Mouse (Mus musculus) kidney, postnatal 14 days (tissue): ENCODE measurements at regions not wholly inside any gene's neighbourhood (a gene's known extent, or its start where the extent isn't known, plus 50 kb on each side); places are given as distances from the start of the nearest gene placed in this dataset.

Experiments used
- DNase-seq: peaks from one replicate; pipeline ENCODE4 v3.0.0; 2022; ENCODE audit warnings: mixed read lengths

DNA sequence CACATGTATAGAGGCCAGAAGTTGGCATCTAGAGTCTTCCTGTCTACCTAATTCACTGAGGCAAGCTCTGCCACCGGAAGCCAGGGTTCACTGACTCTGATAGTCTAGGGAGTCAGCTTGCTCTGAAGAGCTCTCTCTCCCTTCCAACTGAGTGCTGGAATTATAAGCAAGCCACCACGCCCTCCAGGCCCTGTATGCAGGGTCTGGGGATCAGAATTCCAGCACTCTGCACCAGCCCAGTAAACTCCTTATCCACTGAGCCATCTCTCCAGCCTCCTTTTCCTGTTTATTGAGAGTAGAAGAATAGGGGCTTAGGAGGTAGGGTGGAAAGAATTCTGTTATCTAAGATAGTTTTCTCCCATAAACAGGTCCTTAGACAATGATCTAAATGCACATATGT lies 215.3 kb downstream of the Mreg start:
- DNase-seq, result no peak

DNA sequence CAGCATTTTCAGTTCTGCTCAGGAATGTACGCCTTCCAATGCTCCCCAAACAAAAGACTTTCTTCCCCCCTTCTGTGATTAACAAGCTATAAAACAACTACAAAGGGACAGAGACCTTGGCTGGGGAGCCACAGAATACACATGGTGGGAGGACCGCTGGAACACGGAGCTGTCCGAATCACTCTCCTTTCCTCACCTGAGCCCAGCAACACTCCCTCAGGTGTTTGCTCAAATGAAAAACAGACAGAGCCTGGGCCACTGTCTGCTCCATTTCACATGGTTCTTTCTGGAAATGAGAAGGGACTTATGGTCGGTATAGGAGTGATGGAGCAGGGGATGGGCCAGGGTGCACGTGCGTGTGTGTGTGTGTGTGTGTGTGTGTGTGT lies 215.9 kb downstream of the Mreg start:
- no peak for DNase-seq

DNA sequence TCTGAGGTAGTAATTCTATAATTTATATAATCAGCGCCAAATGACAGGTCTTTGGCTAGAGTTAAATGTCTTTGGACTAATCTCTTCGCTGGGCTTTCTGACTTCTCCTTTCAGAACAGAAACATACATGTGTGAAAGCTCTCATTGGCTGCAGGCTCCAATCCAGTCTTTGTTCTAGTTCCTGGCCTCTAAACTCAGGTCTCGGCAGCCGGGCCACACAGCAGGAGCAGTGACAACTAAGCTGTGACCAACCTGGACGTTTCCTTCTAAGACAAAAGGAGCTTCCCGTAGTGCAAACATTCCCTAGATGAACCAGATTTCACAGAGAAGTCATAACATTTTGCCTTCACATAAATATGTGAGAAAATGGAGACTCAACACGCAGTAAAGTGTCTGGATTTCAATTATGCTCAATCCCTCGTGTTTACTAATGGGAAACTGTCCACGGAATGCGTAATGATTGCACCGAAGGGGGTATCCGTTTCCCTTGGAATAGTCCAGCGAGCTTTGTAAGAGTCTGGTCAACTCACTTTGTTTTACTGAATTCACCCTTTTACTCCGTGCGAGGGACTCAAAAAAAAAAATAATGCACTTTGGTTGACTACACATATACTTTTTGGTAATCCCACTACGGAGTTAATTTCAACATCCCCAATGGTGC lies 216.4 kb downstream of the Mreg start:
- DNase-seq, result no peak

DNA sequence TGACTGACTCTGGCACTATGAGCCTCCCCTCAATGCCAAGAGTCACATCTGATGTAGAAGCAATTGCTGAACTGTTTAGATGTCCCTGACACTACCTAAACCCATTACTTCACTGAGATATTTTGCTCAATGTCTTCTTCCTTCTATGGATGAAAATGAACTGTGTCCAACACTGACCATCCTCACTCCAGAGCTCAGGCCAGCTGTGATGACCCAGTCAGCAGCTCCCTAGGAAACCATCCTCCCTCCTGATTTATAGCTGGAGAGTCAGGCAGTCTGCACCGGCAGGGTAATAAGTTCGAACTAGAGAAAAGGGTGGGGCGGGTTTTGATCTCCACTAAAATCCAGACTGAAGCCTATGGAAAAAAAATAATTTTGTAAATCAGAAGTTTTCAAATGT lies 221.2 kb downstream of the Mreg start:
- no peak for DNase-seq

DNA sequence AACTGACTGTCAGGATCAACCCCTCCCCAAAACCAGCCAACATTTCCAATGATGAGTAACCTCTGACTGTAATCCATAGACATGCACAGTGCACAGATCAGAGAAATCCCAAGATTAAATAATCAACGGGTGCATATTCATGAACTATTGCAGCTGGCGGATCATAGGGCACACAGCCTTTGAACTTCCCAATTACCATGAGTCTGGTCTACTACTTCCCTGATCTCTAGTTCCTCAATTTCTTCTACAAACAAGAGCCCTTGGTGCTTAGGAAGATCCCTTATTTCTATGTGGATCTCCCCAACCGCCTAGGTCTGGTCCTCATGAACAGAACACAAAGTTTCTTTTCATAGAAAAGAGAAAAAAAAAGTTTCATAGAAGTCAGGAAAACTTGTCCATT lies 224.0 kb downstream of the Mreg start:
- DNase-seq, result no peak

DNA sequence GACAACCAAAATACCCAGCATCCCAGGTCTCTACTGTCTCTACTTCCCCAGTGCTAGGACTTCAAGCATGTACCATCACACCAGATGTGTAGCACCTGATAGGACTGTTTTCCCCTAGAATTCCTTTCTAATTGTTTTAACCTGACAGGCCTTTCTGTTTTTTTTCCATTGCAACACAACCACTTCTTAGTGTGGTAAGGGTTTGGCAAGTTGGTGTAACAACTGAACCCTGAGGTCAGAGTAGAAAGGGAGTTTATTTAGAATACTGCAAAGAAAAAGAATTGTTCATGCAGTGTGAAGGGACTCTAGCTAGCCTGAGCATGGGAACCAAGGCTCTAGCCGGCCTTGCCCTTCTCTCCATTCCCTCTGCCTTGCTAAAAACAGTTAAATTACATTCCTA lies 226.1 kb downstream of the Mreg start:
- DNase-seq, result no peak

DNA sequence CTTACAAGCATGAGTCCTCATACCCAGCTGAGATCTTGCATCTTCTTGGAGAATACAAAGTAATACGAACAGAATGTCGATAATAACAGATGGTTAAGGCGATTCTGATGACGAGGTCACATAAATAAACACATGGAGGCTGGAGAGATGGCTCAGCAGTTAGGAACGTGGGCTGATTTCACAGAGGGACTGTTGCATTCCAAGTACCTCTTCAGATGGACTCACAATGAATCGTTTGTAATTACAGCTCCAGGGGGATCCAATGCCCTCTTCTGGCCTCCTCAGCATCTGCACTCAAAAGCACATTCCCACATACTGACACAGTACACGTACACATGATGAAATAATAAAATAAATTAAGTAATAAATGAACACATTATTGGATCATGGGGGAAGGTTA lies 228.3 kb downstream of the Mreg start:
- DNase-seq, result no peak

DNA sequence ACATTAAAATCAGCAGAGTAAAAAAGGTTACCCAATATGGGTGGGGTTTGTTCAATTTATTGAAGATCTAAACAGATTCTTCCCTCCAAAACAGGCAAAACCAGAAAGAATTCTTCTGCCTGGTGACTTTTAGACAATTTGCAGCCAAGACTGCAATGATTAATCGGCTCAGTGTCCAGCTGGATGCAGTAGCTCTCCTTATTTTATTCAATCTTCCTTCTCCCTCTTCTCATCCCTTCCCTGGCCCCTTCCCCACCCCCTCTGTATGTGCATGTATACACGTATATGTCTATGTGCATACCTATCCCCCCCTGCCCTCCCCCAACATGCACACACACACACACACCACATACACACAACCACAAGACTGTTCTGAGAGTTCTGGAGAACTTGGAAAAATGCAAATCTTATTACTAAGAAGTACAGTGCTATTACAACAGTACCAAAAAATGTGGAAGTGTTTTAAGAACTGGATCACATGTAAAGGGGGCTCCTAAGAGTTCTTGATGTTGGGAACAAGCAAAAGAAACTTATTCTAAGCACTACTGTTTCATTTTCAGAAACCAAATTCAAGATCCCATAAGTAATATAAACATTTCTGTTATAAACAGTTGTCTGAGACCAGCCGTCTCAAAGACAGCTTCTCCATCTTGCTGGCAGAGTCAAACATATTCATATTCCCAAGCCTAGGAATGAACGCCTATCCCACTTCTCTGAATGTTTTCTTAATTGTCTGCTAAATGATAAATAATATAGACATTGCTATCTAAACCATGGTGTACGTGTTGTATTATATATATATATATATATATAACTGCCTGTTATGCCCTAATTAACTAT lies 229.5 kb downstream of the Mreg start:
- no peak for DNase-seq

DNA sequence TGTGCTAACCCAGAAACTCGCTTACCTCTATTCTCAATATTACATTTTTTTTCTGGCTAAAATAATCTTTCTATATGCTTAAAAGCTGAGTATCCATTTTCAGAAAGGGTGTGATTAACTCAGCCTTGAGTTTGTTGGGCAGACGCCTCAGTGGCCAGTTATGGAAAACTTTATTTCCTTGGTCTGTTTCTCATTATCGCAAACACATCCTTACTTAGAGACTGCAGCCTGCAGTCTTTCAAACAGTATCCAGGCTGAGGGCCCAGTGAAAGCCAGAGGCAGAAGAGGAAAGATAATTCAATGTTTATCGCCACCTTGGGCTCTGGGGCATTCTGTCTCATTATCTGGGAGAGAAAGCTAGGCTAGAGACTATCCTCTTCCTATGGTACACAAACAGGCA lies 231.5 kb downstream of the Mreg start:
- DNase-seq, result no peak

DNA sequence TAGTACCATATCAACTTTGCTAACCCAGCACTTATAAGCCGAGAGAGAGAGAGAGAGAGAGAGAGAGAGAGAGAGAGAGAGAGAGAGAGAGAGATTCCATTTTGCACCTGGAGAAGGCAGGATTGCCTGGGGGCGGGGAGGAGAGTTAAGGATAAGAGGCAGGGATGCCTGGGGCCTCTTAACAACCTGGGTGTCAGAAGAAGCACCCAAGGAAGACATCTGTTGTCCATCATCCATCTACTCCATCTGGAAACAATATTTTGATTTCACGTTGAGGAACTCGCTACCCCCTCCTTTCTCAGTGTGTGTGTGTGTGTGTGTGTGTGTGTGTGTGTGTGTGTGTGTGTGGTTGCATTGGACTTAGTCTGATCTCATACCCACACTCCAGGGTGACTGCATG lies 232.8 kb downstream of the Mreg start:
- no peak for DNase-seq

DNA sequence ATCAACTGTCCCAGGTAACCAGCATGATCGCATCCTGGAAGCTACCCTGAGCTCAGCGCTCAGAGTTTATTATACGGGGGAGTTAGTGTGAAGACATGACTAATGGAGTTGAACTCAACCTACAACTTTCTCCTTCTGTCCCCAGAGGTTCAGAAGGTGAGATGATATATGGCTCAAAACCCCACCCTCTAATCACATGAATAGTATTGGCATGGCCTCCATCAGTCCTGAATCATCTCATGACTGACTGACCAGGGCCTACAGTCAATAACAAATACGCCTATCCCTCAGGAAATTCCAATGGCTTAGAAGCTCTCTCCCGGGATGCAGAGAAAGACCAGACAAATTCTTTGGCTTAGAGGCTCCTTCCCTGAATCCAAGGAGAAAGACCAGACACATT lies 234.7 kb downstream of the Mreg start:
- DNase-seq, result no peak

DNA sequence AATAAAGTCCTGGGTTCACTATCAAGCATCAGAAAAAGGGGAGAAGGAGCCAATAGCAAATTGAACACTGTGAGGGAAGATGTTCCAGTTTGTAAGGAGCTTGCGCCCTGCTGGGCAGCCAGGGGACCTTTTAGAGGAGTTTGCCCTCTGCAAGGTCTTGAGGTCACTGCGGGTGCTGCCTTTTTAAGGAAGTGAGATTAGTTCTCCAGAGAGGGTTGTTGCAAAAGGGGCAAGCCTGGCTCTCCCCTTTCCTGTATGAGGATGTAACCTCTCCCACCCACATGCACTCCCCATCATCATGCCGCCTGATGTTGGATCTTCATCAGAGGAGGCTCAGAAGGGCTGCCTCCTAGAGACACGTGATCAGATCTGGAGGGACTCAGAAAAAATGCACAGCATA lies 237.4 kb downstream of the Mreg start:
- DNase-seq, result no peak

DNA sequence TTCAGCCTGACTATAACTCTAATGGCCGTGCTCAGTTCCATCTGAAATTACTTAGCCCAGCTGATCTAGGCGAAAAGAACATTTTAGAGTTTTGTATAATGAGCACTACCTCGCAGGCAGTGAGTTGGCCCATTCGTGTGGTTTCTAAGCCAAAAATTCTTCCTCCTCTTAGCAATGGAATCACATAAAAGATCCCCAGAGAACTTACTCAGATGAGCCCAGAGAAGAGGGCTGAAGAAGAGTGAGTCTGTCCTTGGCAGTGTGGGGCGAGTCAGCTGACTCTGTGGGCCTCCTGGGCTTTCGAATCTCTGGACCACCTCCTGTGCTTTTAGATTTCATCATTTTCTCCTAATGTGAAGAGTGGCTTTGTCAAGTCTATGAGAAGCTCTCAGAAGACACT lies 240.2 kb downstream of the Mreg start:
- DNase-seq, result no peak

DNA sequence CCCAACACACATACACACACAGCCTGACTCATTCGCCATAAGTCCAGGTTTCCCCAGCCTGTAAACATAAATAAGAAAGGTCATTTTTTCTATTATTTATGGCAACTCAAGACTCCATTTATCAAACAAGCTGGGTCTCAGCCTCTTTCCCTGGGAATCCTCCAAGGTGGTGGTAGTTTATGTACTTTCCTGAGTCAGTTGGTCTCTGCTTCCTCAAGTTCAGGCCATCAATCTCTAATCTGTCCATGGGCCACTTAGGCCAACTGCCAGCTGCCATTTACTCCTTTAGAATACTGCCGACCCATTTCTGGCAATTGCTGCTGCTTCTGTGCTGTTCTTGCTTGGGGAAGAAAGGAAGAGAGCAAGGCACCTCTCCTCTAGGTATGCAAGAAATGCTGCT lies 241.3 kb downstream of the Mreg start:
- DNase-seq, result no peak

DNA sequence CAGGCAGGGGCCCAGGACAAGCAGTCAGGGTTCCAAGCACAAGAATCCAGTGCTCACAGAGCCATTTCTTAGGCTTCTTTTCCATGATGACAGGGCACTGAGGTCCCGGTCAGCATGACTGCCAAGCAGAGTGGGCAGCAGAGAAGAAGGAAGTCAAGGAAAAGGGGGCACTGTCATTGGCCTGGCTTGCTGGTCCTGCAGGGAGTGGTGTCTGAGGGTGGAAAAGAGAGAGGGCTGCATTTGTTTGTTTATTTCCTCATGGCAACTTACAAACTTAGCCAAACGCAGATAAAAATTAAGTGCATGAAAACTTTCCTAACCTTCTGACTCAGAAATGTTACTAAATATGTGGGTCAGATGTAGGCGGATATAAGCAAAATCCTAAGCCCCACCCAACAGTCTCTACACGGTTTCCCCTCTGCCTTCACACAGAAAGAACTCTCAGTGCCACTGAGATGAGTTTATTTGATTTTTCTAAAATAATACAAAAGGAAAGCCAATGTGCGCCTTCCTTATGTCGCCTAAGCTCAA lies 244.5 kb downstream of the Mreg start:
- DNase-seq, result no peak

DNA sequence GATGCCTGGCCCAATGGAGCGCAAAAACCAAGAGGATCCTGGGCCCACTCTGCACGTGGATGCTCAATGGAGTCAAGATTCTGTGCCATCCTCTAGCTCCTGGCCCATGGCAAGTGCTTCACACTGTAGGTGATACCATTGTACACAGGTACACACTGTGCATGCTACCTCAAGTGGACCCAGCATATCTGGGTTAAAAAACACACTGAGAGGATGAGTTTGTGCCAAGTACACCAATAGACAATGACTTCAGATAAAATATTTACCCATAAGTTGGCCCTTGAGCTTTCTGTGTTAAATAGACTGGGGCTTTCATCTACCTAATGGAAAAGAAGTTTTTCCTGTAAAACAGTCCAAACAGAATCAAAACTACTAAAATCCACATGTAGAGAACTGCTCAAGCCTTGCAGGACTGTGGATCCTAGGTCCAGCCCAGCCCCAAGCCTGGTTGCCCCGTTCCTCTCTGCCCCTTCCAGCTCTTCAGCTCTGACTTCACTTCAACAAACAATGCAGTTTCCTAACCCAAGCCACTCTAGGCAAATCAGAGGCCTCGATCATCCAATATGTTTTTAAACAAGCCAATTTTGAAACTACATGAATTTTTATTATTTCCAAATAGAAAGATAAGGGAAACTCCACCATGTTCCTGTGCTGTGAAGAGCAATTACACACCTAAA lies 247.5 kb downstream of the Mreg start:
- no peak for DNase-seq

DNA sequence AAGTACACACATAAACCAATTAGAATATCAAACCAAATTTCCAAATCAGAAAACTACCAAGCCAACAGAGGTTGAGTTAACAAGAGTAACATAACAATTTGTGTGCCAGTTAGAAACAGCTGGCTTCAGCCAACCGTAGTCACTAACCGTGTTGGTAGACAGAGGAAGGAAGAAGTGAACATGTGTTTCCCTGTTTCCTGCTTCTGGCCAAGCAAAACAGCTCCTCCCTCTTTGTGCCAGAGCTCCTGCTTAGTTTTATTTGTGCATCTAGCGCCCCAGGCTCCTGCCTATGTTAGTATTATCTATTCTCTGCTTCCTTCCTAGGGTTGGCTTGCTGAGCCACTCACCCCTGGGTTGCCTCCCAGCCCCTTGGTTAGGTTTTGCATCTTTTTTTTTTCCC lies 255.2 kb downstream of the Mreg start:
- no peak for DNase-seq

DNA sequence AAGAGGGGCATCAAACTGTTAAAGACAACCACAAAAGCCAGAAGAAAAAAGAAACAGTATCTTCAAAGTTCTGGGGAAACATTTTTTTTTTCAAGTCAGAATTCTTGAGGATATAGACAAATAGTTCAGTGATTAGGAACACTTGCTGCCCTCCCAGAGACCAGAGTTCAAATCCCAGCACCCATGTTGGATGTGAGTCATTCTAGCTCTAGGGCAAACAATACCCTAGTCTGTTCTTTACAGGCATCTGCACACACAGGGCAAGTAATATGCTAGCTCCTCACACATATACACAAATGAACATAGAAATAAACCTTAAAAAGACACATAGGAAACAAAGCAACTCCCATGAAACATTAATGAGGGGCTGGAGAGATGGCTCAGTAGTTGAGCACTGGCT lies 256.8 kb downstream of the Mreg start:
- no peak for DNase-seq

DNA sequence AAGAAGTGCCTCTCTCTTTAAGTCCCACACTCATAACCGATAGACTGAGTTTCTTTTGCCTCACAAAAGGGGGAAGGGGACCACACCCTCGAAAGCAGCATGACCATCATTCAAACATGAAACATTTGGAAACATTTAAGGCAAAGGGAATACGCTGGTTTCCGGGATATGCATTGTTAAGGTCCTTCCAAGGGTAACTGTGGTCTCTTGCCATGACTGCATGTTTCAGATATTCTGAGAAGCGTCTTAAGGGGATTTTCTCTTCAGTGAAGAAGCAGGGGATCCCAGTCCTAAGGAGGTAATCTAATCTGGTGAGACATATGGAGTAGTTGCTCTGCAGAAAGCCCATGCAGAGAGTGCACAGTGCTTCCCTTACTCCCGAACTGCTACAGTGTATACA lies 258.8 kb downstream of the Mreg start:
- DNase-seq, result no peak

DNA sequence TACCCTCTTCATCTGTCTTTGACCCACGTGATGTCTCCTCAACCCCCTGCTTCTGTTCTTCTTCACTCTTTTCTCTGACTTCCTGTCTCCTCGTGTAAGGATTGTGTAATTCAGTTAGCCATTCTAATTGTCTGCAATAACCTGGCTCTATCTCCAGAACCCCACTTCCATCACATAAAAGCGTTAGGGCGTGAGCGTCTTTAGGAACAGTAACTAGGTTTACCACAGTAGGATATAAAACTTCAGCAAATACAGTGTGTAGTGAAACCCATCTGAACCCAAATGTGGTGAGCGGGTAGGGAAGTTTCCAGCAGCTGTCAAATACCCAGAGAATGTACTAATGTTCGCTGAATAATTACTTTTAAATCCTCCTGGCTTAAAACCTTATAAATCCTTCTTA lies 262.6 kb downstream of the Mreg start:
- no peak for DNase-seq

DNA sequence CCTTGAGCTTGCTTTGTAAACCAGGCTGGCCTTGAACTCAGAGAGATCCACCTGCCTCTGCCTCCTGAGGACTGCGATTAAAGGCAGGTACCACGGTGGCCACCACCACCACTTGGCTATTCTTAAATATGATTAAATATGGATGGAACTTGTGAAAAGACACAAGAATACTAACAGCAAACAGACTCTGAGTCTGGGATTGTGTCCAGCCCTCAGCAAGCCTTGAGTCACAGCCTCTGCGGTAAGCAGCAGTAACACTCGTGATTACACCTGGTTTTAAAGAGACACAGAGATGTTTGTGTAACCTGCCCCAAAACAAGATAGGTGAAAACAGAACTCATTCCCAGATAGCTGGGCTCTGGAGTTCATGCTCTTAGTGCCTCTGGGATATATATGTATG lies 263.4 kb downstream of the Mreg start:
- DNase-seq, result no peak

DNA sequence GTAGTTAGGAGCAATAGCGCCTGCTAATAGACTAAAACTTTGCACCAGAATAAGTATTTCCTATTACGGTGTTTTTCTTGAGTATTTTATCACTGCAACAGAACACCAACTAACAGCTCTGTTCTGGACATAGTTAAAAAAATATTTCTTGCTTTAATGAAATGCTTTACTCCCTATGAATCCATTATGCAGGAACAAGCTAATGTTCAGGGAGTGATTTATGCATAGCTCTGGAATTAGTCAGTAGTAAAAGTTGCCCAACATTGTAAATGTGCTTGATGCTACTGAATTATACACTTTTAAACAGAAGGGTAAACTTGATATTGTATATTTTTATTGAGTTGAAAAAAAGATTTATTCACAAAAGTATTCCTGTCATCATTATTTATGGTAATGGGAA lies 264.6 kb downstream of the Mreg start:
- no peak for DNase-seq

DNA sequence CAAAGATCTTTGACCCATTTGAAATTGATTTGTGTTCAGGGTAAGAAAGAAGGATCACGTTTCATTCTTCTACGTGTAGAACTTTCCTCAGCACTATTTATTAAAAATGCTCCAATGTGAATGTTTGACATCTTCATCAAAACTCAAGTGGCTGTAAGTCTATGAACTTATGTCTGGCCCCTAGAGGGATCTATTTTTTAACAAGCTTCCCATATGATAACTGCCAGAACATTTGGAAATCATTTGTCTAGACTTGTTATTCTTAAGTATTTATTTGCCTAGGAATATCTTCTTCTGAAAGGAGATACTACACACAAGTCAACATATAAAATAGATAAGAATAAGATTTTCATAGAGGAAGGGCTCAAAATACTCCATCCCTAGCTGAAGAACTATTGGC lies 265.2 kb downstream of the Mreg start:
- no peak for DNase-seq

DNA sequence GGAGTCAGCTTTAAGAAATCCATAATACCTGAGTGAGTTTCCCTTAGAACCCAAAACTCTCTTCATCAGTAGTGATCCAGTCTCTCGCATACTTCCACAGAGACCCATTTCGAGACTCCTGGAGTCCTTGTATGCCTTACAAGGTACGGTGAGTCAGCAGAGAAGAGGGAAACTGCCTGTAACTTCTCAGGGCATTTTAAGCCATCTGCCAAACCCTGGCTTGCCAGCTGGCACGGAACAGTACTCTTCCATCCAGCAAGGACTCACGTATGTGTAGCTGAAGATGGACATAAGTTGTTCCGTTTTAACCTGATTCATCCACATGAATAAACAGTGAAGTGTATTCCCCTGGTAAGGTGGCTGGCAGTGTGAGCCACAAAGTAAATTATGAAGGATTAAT lies 267.0 kb downstream of the Mreg start:
- DNase-seq, result no peak
